Mouse (Mus musculus): ENCODE results near the gene Alkbh4.

Gene Alkbh4

GRCm38 (mm10) chr5:136171363-136172341 is 35.7 kb downstream of the Alkbh4 start:
- in situ Hi-C loops (cut with MboI; ENCODE audit: unreplicated experiment in 2 of 2), result loop anchor here in 1 of 2 experiments (25.0 kb wide), 1 partner anchor 1991 kb away; the partner anchor contains the start of genes Ap4m1, Cops6, Mcm7 and Zfp113

GRCm38 (mm10) chr5:136172939-136173338 is 37.0 kb downstream of the Alkbh4 start:
- in situ Hi-C loops (cut with MboI; ENCODE audit: unreplicated experiment in 2 of 2), result loop anchor here in 1 of 2 experiments (25.0 kb wide), 1 partner anchor 1989 kb away; the partner anchor contains the start of genes Ap4m1, Cops6, Mcm7 and Zfp113

- in situ Hi-C loops (cut with MboI; ENCODE audit: unreplicated experiment in 2 of 2), result loop anchor here in 1 of 2 experiments (25.0 kb wide), 1 partner anchor 1988 kb away; the partner anchor contains the start of genes Ap4m1, Cops6, Mcm7 and Zfp113
Measured at GRCm38 (mm10) chr5:136173606-136174463, 37.9 kb downstream of the Alkbh4 start.

GRCm38 (mm10) chr5:136179594-136179993 is 43.6 kb downstream of the Alkbh4 start:
- in situ Hi-C loops (cut with MboI; ENCODE audit: unreplicated experiment in 2 of 2), result loop anchor here in 1 of 2 experiments (5.0 to 25.0 kb wide), 2 partner anchors 37 to 92 kb away; partner anchors contain the start of gene Rasa4

- in situ Hi-C loops (cut with MboI; ENCODE audit: unreplicated experiment in 2 of 2), result loop anchor here in 1 of 2 experiments (25.0 kb wide), 1 partner anchor 94 kb away; the partner anchor contains the start of gene Rasa4
Measured at GRCm38 (mm10) chr5:136181197-136181596, 45.3 kb downstream of the Alkbh4 start.

GRCm38 (mm10) chr5:136182049-136182448 is 46.1 kb downstream of the Alkbh4 start:
- in situ Hi-C loops (cut with MboI; ENCODE audit: unreplicated experiment in 2 of 2), result loop anchor here in 1 of 2 experiments (25.0 kb wide), 1 partner anchor 95 kb away; the partner anchor contains the start of gene Rasa4

GRCm38 (mm10) chr5:136182830-136183229 is 46.9 kb downstream of the Alkbh4 start:
- in situ Hi-C loops (cut with MboI; ENCODE audit: unreplicated experiment in 2 of 2), result loop anchor here in 1 of 2 experiments (25.0 kb wide), 1 partner anchor 96 kb away; the partner anchor contains the start of gene Rasa4

- in situ Hi-C loops (cut with MboI; ENCODE audit: unreplicated experiment in 2 of 2), result loop anchor here in 1 of 2 experiments (25.0 kb wide), 1 partner anchor 96 kb away; the partner anchor contains the start of gene Rasa4
Measured at GRCm38 (mm10) chr5:136183766-136184165, 47.8 kb downstream of the Alkbh4 start.

GRCm38 (mm10) chr5:136186723-136187122 is 50.8 kb downstream of the Alkbh4 start:
- in situ Hi-C loops (cut with MboI; ENCODE audit: unreplicated experiment in 2 of 2), result loop anchor here (5.0 to 25.0 kb wide), 5 partner anchors 49 to 284 kb away; partner anchors contain the start of genes Zp3 (in 2 of the 2), Alkbh4 (in 1 of the 2), Lrwd1 (in 1 of the 2) and Rasa4 (in 1 of the 2)

All from v-Abl transformed pro-B cells (cell line).